Comparison of ENCODE assay signal across 13 mouse cellular contexts in the genomic region with DNA sequence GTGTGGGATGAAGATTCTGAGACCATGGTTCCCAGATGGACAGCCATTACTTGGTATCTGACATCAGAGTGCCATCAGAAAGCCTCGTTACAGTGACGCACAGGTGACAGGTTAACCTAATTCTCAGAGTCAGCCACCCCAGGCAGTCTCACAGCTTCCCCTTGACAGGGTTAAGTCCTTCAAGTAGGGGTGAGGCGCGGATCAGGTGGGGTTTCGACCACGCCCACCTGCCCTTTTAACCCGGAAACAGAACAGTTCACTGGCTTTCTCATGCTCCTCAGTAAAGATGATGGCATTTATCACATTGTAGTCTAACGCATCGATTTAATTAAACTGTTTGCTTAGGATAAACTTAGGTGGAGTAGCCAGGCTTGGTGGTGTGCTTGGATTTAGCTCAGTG.
"Had no signal": no experiment of that assay in that cellular context is flagged by ENCODE, and none has a peak within 500 bp of the region (broad histone marks: within the 10 kb centered on the region; RNA-seq: fewer than 3 reads in every experiment).

No protein-coding gene starts in this region.

- H3K9me3 ChIP-seq: limb, embryonic 15.5 days; liver, embryonic 12.5 days; midbrain, embryonic 10.5 days had no signal

- ATAC-seq: liver, embryonic 12.5 days had no signal

- H3K4me3 ChIP-seq: left cerebral cortex, adult 2 months; limb, embryonic 15.5 days; liver, embryonic 12.5 days; midbrain, embryonic 10.5 days had no signal

- H3K9ac ChIP-seq: limb, embryonic 15.5 days; liver, embryonic 12.5 days; lung, embryonic 14.5 days had no signal

- H3K36me3 ChIP-seq: limb, embryonic 15.5 days; liver, embryonic 12.5 days; midbrain, embryonic 10.5 days had no signal

- H3K27me3 ChIP-seq: limb, embryonic 15.5 days; liver, embryonic 12.5 days had no signal

- DNase-seq: kidney, adult 9 months; kidney, postnatal 14 days; lung, embryonic 14.5 days; lung, postnatal 10 days; lung, postnatal 4 days; midbrain, embryonic 14.5 days; right cerebral cortex, postnatal 14 days; thymus, adult 2 months; thymus, postnatal 25 days had no signal

- H3K4me2 ChIP-seq: limb, embryonic 15.5 days; liver, embryonic 12.5 days; lung, embryonic 14.5 days had no signal

- H3K27ac ChIP-seq: left cerebral cortex, adult 2 months; limb, embryonic 15.5 days; liver, embryonic 12.5 days; midbrain, embryonic 10.5 days had no signal
